ENCODE assay signal across 11 mouse cellular contexts in the genomic region with DNA sequence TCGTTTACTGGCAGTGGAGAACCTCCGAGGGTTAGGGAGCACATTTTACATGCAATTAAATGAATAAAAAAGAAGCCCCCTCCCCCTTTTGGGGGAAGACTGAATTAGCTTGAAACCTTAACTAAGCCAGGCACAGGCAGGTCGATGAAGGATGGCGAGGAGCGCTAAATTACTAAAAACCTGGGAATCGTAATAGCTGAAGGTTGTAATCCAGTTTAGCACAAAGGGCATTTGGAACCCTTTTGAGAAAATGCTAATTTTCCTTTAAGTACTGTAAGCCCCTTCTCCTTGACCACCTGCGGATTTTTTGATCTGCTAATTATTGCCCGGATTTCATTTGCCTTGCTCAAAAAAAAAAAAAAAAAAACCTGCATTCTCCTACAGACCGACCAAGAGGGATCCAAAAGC. TPM values are rescaled to one million over a fixed set of nuclear protein-coding genes. Genes with fewer than 3 reads are reported as not detected.
A peak's percentile ranks its signal among the peaks of the same experiment; 100 is the strongest.
DNase-seq lines count a peak whose midpoint lies in the region; ATAC-seq and TF ChIP-seq lines count a peak whose summit lies in the region.
"Had no signal": no experiment of that assay in that cellular context is flagged by ENCODE, and none has a peak within 500 bp of the region (broad histone marks: within the 10 kb centered on the region; RNA-seq: fewer than 3 reads in every experiment).

No protein-coding gene starts in this region.

- no peak for DNase-seq in heart, embryonic 10.5 days (ENCODE audit: low spot score)
- no peak for DNase-seq in heart, adult 2 months
- DNase-seq in ES-CJ7 (ENCODE audit: low read depth, low spot score) = peak; percentile 91
- no peak for DNase-seq in adrenal gland, postnatal 14 days
- no peak for DNase-seq in gastrocnemius, postnatal 4 days (ENCODE audit: low spot score in 2 of 2)

- H3K9me3 ChIP-seq in heart, embryonic 10.5 days = no peaks in the 10 kb centered on the region
- no peaks in the 10 kb centered on the region for H3K9me3 ChIP-seq in forebrain, embryonic 15.5 days
- no peaks in the 10 kb centered on the region for H3K9me3 ChIP-seq in midbrain, embryonic 12.5 days
- no peaks in the 10 kb centered on the region for H3K9me3 ChIP-seq in kidney, embryonic 14.5 days (ENCODE audit: control insufficient read depth, low read length)

- no peaks in the 10 kb centered on the region for H3K79me2 ChIP-seq in heart, adult 2 months (replicated peaks; ENCODE audit: control insufficient read depth, insufficient read depth, low read length)

- peaks cover 22% of the 10 kb centered on the region for H3K4me1 ChIP-seq in heart, embryonic 10.5 days
- no peaks in the 10 kb centered on the region for H3K4me1 ChIP-seq in heart, adult 2 months (ENCODE audit: control insufficient read depth, insufficient read depth, low read length)
- H3K4me1 ChIP-seq in forebrain, embryonic 15.5 days = peaks cover 49% of the 10 kb centered on the region
- H3K4me1 ChIP-seq in midbrain, embryonic 12.5 days = peaks cover 65% of the 10 kb centered on the region
- peaks cover 15% of the 10 kb centered on the region for H3K4me1 ChIP-seq in kidney, embryonic 14.5 days (ENCODE audit: control insufficient read depth, insufficient read depth, low read length)

- H3K27me3 ChIP-seq in heart, embryonic 10.5 days (ENCODE audit: insufficient read depth, poor library complexity, severe bottlenecking) = peaks cover 15% of the 10 kb centered on the region; the same call in 1 of the 2 replicates
- H3K27me3 ChIP-seq in heart, adult 2 months (ENCODE audit: control insufficient read depth, insufficient read depth, low read length) = peaks cover 3% of the 10 kb centered on the region
- peaks cover 57% of the 10 kb centered on the region for H3K27me3 ChIP-seq in forebrain, embryonic 15.5 days
- H3K27me3 ChIP-seq in midbrain, embryonic 12.5 days = peaks cover 17% of the 10 kb centered on the region
- peaks cover 83% of the 10 kb centered on the region for H3K27me3 ChIP-seq in kidney, embryonic 14.5 days (ENCODE audit: control insufficient read depth, insufficient read depth, low read length)

- no peak for TF ChIP-seq CTCF in heart, adult 2 months (IDR thresholded peaks at IDR 0.05)

- intact Hi-C loops in heart, adult 2 months (cut with DNase I) = loop anchor here (10.0 kb wide), 1 partner anchor 110 kb away; no protein-coding TSS in a partner anchor

- no peak for TF ChIP-seq POLR2A in heart, adult 2 months (IDR thresholded peaks at IDR 0.05; ENCODE audit: insufficient read depth, low read depth, low read length)

- H3K4me2 ChIP-seq in forebrain, embryonic 15.5 days (replicated peaks) = peak overlapping the region; percentile 80
- peak overlapping the region; percentile 91 for H3K4me2 ChIP-seq in midbrain, embryonic 12.5 days (replicated peaks)
- H3K4me2 ChIP-seq in kidney, embryonic 14.5 days (replicated peaks; ENCODE audit: low read depth, low read length) = no peak overlapping the region

- WGBS in heart, embryonic 10.5 days = 15% methylated on average over 9 of the region's 9 CpGs
- whole genome bisulfite sequencing in heart, adult 2 months = 46% methylated on average over 9 of the region's 9 CpGs
- WGBS in forebrain, embryonic 15.5 days = 4% methylated on average over 9 of the region's 9 CpGs
- 3% methylated on average over 9 of the region's 9 CpGs for WGBS in midbrain, embryonic 12.5 days
- WGBS in kidney, embryonic 14.5 days = 6% methylated on average over 9 of the region's 9 CpGs

- no peak for ATAC-seq in forebrain, embryonic 15.5 days (replicated peaks)
- ATAC-seq in midbrain, embryonic 12.5 days (ENCODE audit: low FRiP score, low read depth) = no peak
- ATAC-seq in kidney, embryonic 14.5 days (ENCODE audit: low FRiP score, low TSS enrichment) = no peak
- ATAC-seq: Patski had no signal

- no peak overlapping the region for H3K9ac ChIP-seq in heart, adult 2 months (ENCODE audit: low read depth, low read length)
- no peak overlapping the region for H3K9ac ChIP-seq in forebrain, embryonic 15.5 days (replicated peaks)
- H3K9ac ChIP-seq in midbrain, embryonic 12.5 days (replicated peaks) = peak overlapping the region; percentile 44
- no peak overlapping the region for H3K9ac ChIP-seq in kidney, embryonic 14.5 days (ENCODE audit: low read depth, low read length)

- no peaks in the 10 kb centered on the region for H3K36me3 ChIP-seq in heart, embryonic 10.5 days
- no peaks in the 10 kb centered on the region for H3K36me3 ChIP-seq in heart, adult 2 months (ENCODE audit: control insufficient read depth, insufficient read depth, low read length)
- no peaks in the 10 kb centered on the region for H3K36me3 ChIP-seq in forebrain, embryonic 15.5 days
- H3K36me3 ChIP-seq in midbrain, embryonic 12.5 days = no peaks in the 10 kb centered on the region
- H3K36me3 ChIP-seq in kidney, embryonic 14.5 days (ENCODE audit: control insufficient read depth, insufficient read depth, low read length) = no peaks in the 10 kb centered on the region

- TF ChIP-seq EP300 in heart, adult 2 months (IDR thresholded peaks at IDR 0.05; ENCODE audit: insufficient read depth, low read depth, low read length) = no peak

- H3K27ac ChIP-seq in heart, embryonic 10.5 days = no peak overlapping the region
- H3K27ac ChIP-seq in heart, adult 2 months = no peak overlapping the region
- no peak overlapping the region for H3K27ac ChIP-seq in forebrain, embryonic 15.5 days (replicated peaks)
- peak overlapping the region; percentile 85 for H3K27ac ChIP-seq in midbrain, embryonic 12.5 days (replicated peaks)
- no peak overlapping the region for H3K27ac ChIP-seq in kidney, embryonic 14.5 days (ENCODE audit: low read depth, low read length)

- H3K4me3 ChIP-seq in heart, embryonic 10.5 days = peak overlapping the region; percentile 83
- H3K4me3 ChIP-seq in heart, adult 2 months = no peak overlapping the region
- H3K4me3 ChIP-seq in forebrain, embryonic 15.5 days = peak overlapping the region; percentile 48
- peak overlapping the region; percentile 81 for H3K4me3 ChIP-seq in midbrain, embryonic 12.5 days
- no peak overlapping the region for H3K4me3 ChIP-seq in kidney, embryonic 14.5 days (ENCODE audit: low read length)

RNA-seq across cellular contexts. Expression of a gene that starts 3.3 kb away (rescaled TPM):
- 10.6 and 21.6 TPM in 2 replicates for polyA plus RNA-seq in heart, embryonic 10.5 days (2016; fragmentation: Nextera tagmentation; extraction: Ambion mirVana)
- 1 to 10 TPM; 1.5 to 2.3 TPM for total RNA-seq in heart, adult 2 months (2021)
- polyA plus RNA-seq in heart, adult 2 months (2012; rRNA removed) = 1.2 and 1.3 TPM in 2 replicates
- 0.47 and 0.88 TPM in 2 replicates for polyA plus RNA-seq in forebrain, embryonic 15.5 days (2015; fragmentation: Nextera tagmentation; extraction: Ambion mirVana)
- 14.1 and 17.4 TPM in 2 replicates for polyA plus RNA-seq in midbrain, embryonic 12.5 days (2016; fragmentation: Nextera tagmentation; extraction: Ambion mirVana)
- not detected in 2 replicates for total RNA-seq in adrenal gland, postnatal 14 days (2021)
- 0.16 and 0.65 TPM in 2 replicates for polyA plus RNA-seq in kidney, embryonic 14.5 days (2014; fragmentation: Nextera tagmentation; extraction: Ambion mirVana)
- total RNA-seq in gastrocnemius, postnatal 4 days (2021) = under 1 TPM; 0.31 to 0.39 TPM
- total RNA-seq: adrenal gland, postnatal 36 days; left cerebral cortex, postnatal 4 days had no signal
- polyA plus RNA-seq: Patski had no signal

RNA-seq across cellular contexts. Expression of a gene that starts 22.3 kb away (rescaled TPM):
- polyA plus RNA-seq in heart, embryonic 10.5 days (2016; fragmentation: Nextera tagmentation; extraction: Ambion mirVana) = 8.9 and 11.8 TPM in 2 replicates
- total RNA-seq in heart, adult 2 months (2021) = 10 to 100 TPM; 50.5 to 56.9 TPM
- 51.5 and 64.3 TPM in 2 replicates for polyA plus RNA-seq in heart, adult 2 months (2012; rRNA removed)
- 60.4 and 91.5 TPM in 2 replicates for polyA plus RNA-seq in forebrain, embryonic 15.5 days (2015; fragmentation: Nextera tagmentation; extraction: Ambion mirVana)
- polyA plus RNA-seq in midbrain, embryonic 12.5 days (2016; fragmentation: Nextera tagmentation; extraction: Ambion mirVana) = 41.0 and 42.9 TPM in 2 replicates
- total RNA-seq in adrenal gland, postnatal 14 days (2021) = 64.8 and 68.9 TPM in 2 replicates
- 4.6 and 8.0 TPM in 2 replicates for polyA plus RNA-seq in kidney, embryonic 14.5 days (2014; fragmentation: Nextera tagmentation; extraction: Ambion mirVana)
- total RNA-seq in gastrocnemius, postnatal 4 days (2021) = 10 to 100 TPM; 69.3 to 86.1 TPM

Comparison
In these comparisons a context has a peak if more than half of its experiments do, and no peak if none do; other contexts are left out.
1. H3K4me3 ChIP-seq: peak in heart, embryonic 10.5 days (single experiment), forebrain, embryonic 15.5 days (single experiment) and midbrain, embryonic 12.5 days (single experiment); none in heart, adult 2 months (single experiment) and kidney, embryonic 14.5 days (single experiment).